Mouse (Mus musculus) WW6 (cell line): Measurements from ENCODE around the gene Zzz3.
A peak's percentile ranks its signal among the peaks of the same experiment; 100 is the strongest.

Experiments
- DNase-seq: peaks from one replicate; pipeline ENCODE4 v3.0.0-alpha.2; 2013; ENCODE audit warnings: low read depth, low spot score

The Zzz3 gene

GRCm38 (mm10) chr3:152466849-152467248, 71.6 kb downstream of the Zzz3 start:
- DNase-seq = no peak

GRCm38 (mm10) chr3:152467312-152467711, 72.0 kb downstream of the Zzz3 start:
- no peak for DNase-seq

GRCm38 (mm10) chr3:152468032-152468431, 72.8 kb downstream of the Zzz3 start:
- no peak for DNase-seq

DNA sequence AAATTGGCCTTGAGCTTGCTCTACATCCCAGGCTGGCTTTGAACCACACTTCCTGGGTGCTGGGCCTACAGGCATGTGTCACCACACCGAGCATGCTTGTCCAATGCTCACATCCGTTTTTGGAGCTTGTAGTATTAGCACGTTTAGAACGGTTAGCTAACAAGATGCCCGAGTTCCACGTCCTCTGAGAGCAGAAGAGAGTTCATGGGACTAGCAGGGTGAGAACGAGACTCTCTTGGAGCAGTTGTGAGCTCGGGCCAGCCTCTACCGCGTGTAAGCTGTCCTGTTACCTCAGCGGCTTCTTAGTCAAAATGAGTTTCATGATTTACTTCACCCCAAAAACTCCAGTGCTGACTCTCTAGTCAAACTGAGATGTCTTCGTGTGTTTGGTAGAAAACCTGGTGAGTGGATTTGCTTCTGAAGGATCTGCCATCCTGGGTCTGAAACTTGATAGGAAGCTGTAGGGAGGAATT, 73.3 kb downstream of the Zzz3 start:
- no peak for DNase-seq

- no peak for DNase-seq
Measured at GRCm38 (mm10) chr3:152469423-152470200, 74.3 kb downstream of the Zzz3 start.

DNA sequence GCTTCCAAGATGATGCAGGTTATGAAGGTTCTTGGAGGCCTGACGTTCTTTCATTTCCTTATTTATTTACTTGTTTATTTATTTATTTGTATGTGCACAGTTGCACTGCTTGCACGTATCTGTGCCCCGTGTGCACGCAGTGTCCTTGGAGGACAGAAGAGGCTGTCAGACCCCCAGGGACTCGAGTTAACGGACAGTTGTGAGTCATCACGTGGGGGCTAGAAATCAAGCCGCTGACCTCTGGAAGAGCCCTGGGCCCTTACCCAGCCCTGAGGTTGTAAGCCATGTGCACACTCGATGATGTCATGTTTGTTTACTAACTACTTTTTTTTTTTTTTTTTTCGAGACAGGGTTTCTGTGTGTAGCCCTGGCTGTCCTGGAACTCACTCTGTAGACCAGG, 75.1 kb downstream of the Zzz3 start:
- DNase-seq = no peak

DNA sequence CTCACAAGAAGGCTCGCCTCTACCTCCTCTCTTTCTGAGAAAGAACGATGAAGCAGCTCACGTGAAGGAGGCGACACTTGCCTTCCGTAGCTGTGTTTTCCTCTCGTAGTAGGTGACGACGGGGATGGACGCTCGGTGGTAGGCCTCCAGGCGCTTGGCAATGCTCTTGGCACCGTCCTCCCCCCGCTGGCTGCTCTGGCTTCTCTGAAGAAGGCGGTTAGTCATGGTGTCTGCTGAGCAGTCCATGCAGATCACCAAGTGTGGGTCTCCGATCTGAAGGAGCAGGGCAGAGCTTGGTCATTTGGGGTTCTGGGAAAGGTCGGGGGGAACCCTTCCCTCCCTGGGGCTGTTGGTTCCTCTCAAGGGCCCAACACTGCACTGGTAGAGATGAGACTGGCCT, 77.4 kb downstream of the Zzz3 start:
- DNase-seq = no peak

GRCm38 (mm10) chr3:152474582-152475277, 79.5 kb downstream of the Zzz3 start:
- DNase-seq = peak; percentile 48

GRCm38 (mm10) chr3:152475278-152475669, 80.0 kb downstream of the Zzz3 start:
- no peak for DNase-seq

DNA sequence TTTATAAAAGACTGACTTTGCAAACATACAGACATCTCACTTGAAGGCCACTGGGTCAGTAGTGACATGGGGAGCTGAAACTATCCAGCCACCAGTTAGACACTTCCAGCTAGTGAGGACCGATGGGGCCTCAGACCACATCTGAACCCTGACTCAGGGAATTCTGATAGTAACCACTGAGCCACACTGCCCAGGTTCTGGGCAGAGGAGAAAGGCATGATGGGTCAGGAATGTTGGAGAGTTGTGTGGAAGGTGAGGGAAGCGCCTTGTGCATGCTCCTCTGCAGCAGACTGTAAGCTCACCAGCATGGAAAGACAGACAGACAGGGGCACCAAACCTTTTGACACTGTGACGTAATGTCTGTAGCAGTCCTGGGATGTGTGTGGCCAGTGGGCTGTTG, 80.6 kb downstream of the Zzz3 start:
- DNase-seq = no peak

DNA sequence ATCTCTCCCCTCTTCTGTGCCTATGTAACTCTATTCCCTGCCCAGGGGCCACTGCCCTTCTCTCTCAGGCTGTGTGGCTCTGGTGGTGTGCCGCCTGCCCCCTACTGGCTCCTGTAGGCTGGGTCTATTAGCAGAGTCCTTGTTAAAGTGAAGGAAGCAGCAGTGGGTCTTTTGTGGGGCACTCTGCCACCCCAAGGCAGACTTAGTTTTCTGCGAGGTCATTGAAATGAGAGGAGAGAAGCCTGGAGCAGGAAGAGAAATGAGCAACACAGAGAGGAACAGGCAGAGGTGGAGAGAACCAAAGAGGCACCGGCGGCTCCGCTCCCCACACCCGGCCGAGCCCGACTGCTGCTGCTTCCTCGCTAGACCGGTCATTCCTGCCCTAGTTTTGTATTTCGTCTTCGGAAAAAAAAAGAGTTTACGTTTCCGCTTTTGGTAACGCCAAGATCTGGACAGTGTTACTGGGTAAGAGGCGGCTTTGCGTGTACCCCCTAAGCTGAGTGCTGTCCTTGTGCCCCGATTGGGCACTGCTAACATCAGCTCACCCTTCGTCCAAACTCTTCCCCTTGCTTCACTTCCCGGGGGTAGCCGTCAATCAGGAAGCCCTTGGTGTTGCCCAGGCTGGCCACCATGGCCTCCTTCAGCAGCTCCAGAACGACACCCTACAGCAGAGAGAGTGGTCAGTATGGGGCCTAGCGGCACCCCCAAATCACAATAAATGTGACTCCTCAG, 82.7 kb downstream of the Zzz3 start:
- no peak for DNase-seq

GRCm38 (mm10) chr3:152478599-152479435, 83.5 kb downstream of the Zzz3 start:
- no peak for DNase-seq

- no peak for DNase-seq
Measured at GRCm38 (mm10) chr3:152480336-152480735, 85.1 kb downstream of the Zzz3 start.

- no peak for DNase-seq
Measured at GRCm38 (mm10) chr3:152482182-152482581, 86.9 kb downstream of the Zzz3 start.

GRCm38 (mm10) chr3:152483800-152484199, 88.5 kb downstream of the Zzz3 start:
- no peak for DNase-seq

DNA sequence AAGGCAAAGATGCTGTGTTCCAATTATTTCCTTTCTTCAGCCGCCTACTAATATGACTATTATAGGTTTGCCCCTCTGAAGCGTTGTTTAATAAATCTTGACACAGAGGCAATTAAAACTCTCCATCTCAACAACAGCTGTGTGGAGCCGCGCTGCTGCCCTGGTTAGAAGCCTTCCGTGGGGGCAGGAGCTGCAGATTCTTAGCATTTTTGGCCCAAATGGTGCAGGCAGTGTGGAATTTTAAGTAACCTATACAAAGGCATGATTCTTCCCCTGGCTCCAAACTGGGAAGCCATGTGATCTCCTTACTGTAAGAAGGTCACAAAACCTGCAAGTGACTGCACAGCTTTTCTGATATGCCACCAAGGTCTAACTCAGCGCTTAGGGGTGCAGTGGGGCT, 88.9 kb downstream of the Zzz3 start:
- no peak for DNase-seq

GRCm38 (mm10) chr3:152488964-152489363, 93.7 kb downstream of the Zzz3 start:
- DNase-seq = no peak

GRCm38 (mm10) chr3:152490423-152490822, 95.2 kb downstream of the Zzz3 start:
- no peak for DNase-seq

DNA sequence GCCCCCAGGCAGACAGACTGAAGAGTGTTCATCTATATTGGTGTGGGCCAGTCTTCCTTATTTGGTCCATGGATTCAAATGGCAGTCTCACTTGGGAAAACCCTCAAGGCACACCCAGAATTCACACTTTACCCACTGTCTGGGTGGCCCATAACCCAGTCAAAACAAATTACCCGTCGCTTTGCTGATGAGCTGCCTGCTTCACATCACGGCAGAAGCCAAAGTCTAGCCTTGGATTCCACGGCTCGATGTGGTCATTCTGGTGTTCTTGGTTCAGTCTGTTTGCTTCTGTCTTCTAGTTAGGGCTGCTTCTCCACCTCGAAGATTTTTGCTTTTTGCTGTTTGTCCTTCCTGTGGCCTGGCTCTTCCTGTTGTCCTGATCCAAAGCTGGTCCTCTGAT, 97.0 kb downstream of the Zzz3 start:
- DNase-seq = no peak

GRCm38 (mm10) chr3:152493813-152494212, 98.5 kb downstream of the Zzz3 start:
- no peak for DNase-seq

DNA sequence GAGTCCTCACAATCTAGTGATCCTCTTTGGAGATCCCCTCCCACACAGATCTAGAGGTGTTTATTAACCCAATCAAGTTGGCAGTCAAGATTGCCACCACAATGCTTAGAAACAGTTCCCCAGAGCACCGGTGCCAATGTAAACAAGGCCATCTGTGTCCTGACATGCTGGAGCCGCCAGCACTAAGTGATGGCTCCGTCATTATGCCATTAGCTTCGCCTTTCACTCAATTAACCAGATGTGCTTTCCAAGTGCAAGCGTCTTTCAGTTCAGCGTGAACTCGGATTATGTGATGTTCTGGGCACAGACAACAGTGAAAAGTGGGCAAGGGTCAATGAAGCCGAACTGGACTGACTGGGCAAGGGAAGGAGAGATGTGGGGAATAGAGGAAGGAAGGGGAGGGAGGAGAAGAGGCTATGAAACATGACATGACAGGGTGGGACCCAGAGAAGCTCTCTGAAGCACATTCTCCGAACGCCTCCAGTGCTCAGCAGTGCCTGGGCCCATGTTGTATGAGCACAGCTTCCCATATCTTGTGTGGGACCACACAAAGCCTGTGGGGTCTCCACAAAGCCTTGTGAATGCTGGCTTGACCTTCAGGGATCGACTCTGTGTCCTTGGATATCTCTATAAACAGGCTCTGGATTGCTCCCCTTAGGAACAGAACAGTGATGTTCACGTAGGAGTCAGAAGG, 99.5 kb downstream of the Zzz3 start:
- no peak for DNase-seq
